Mouse (Mus musculus) CH12.LX (cell line): ENCODE measurements around the gene Mup3.
"Not testable (repeated sequence)": the region's sequence is repeated elsewhere in the genome, so short reads cannot be mapped to it uniquely, and the experiment has no call there.

Experiments used
- CHD2 ChIP-seq: IDR thresholded peaks from 2 replicates; pipeline ENCODE4 v1.6.1; 2011; ENCODE audit warnings: low read length, improper control_type of control experiment
- CTCF ChIP-seq, 2 experiments: IDR thresholded peaks in 1 of 2; conservative IDR thresholded peaks in 1 of 2; 2 replicates each; pipeline ENCODE4 v1.5.1; 2011 to 2012; ENCODE audit warnings: low read depth in 2 of 2, low read length in 2 of 2, improper control_type of control experiment in 1 of 2, inconsistent platforms in 1 of 2, mild to moderate bottlenecking in 1 of 2, moderate library complexity in 1 of 2
- GABPA ChIP-seq: IDR thresholded peaks from 2 replicates; pipeline ENCODE4 v1.6.1; 2012; ENCODE audit warnings: low read depth, low read length, improper control_type of control experiment, inconsistent platforms; ENCODE audit not compliant: insufficient replicate concordance
- JUND ChIP-seq: conservative IDR thresholded peaks from 2 replicates; pipeline ENCODE4 v1.6.1; 2011; ENCODE audit warnings: low read depth, low read length, improper control_type of control experiment
- MAX ChIP-seq: IDR thresholded peaks from 2 replicates; pipeline ENCODE4 v1.6.1; 2011; ENCODE audit warnings: low read length, improper control_type of control experiment
- MEF2A ChIP-seq: IDR thresholded peaks from 2 replicates; pipeline ENCODE4 v1.6.1; 2014; ENCODE audit warnings: low read depth, mild to moderate bottlenecking, inconsistent platforms, low read length, improper control_type of control experiment, borderline replicate concordance
- MXI1 ChIP-seq: IDR thresholded peaks from 2 replicates; pipeline ENCODE4 v1.6.1; 2011; ENCODE audit warnings: mild to moderate bottlenecking, low read depth, low read length, improper control_type of control experiment
- POLR2A ChIP-seq: IDR thresholded peaks from 2 replicates; pipeline ENCODE4 v1.6.1; 2011; ENCODE audit warnings: low read depth, mild to moderate bottlenecking, improper control_type of control experiment, low read length
- POLR2AphosphoS2 ChIP-seq: IDR thresholded peaks from 2 replicates; pipeline ENCODE4 v1.6.1; 2011; ENCODE audit warnings: low read depth, low read length, improper control_type of control experiment
- TCF12 ChIP-seq: IDR thresholded peaks from 2 replicates; pipeline ENCODE4 v1.6.1; 2014; ENCODE audit warnings: low read depth, mild to moderate bottlenecking, inconsistent platforms, low read length, improper control_type of control experiment
- USF1 ChIP-seq: IDR thresholded peaks from 2 replicates; pipeline ENCODE4 v1.6.1; 2014; ENCODE audit warnings: low read depth, mild to moderate bottlenecking, inconsistent platforms, low read length, improper control_type of control experiment
- ZKSCAN1 ChIP-seq: IDR thresholded peaks from 2 replicates; pipeline ENCODE4 v1.6.1; 2012; ENCODE audit warnings: low read depth, inconsistent platforms, low read length, improper control_type of control experiment, borderline replicate concordance
- ZNF384 ChIP-seq: IDR thresholded peaks from 2 replicates; pipeline ENCODE4 v1.6.1; 2012; ENCODE audit warnings: low read depth, low read length, improper control_type of control experiment, inconsistent platforms

DNA sequence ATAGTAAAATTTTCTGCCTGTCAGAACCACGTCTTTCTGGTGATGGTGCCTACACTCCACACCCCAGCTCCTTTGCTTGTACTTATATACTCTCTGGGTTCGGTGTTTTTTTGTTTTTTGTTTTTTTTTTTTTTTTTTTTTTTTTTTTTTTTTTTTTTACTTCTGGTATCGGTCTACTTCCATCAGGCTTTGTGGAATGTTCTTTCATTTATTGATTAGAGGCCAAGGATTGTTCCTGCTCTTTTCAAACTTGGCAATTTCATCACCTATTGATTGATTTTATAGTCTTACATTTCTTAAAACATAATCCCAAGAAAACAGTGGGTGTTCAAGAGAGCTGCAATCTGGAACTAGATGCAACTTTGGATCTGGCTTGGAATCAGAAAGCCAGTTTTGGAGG lies 33.1 kb downstream of the Mup3 start, which contains the start of gene Mup20:
- TF ChIP-seq ZNF384; CTCF (conservative IDR thresholded peaks at IDR 0.05 in 1 of 2, IDR thresholded peaks at IDR 0.05 in 1 of 2; ENCODE audit: low read depth in 2 of 2, low read length in 2 of 2); POLR2AphosphoS2; MXI1; GABPA; USF1; TCF12; ZKSCAN1; CHD2; JUND; MAX; POLR2A; MEF2A: not testable (repeated sequence)
